Mouse (Mus musculus) hindbrain, embryonic 12.5 days (tissue): ENCODE data around the gene Pcyox1. TPM values are rescaled to one million over a fixed set of nuclear protein-coding genes. Genes with fewer than 3 reads are reported as not detected.
A peak's percentile ranks its signal among the peaks of the same experiment; 100 is the strongest.

Experiments used
- ATAC-seq: fragments of 200-750 bp; cut with Nextera tagmentation; 2 replicates; pipeline ENCODE4 v1.8.0; 2017; ENCODE audit warnings: moderate TSS enrichment; ENCODE audit not compliant: low FRiP score
- H3K27ac ChIP-seq: fragments of 300-500 bp; sonication (generic); 2 replicates; pipeline ENCODE4 v1.5.1; 2016; ENCODE audit warnings: mild to moderate bottlenecking
- H3K27me3 ChIP-seq: fragments of 300-500 bp; sonication (generic); 2 replicates; pipeline ENCODE4 v1.6.1; 2016; ENCODE audit warnings: mild to moderate bottlenecking
- H3K36me3 ChIP-seq: fragments of 300-500 bp; sonication (generic); 2 replicates; pipeline ENCODE4 v1.6.1; 2016; ENCODE audit warnings: mild to moderate bottlenecking
- H3K4me1 ChIP-seq: fragments of 300-500 bp; sonication (generic); 2 replicates; pipeline ENCODE4 v1.6.1; 2016
- H3K4me2 ChIP-seq: fragments of 300-500 bp; sonication (generic); replicated peaks from 2 replicates; pipeline ENCODE4 v1.6.1; 2016; ENCODE audit warnings: mild to moderate bottlenecking
- H3K4me3 ChIP-seq: fragments of 300-500 bp; sonication (generic); 2 replicates; pipeline ENCODE4 v1.5.1; 2016; ENCODE audit warnings: mild to moderate bottlenecking
- H3K9ac ChIP-seq: fragments of 300-500 bp; sonication (generic); 2 replicates; pipeline ENCODE4 v1.6.1; 2016; ENCODE audit warnings: mild to moderate bottlenecking, moderate library complexity
- H3K9me3 ChIP-seq: fragments of 300-500 bp; sonication (generic); replicated peaks from 2 replicates; pipeline ENCODE4 v1.6.1; 2016; ENCODE audit warnings: mild to moderate bottlenecking
- WGBS: fragments of 180-500 bp; shearing (Covaris S2); methylation state at CpG from one replicate; pipeline ENCODE4 v1.1.7; 2016; 5-methylcytosine and 5-hydroxymethylcytosine counted together
- polyA plus RNA-seq: library from polyadenylated mRNA; unstranded; fragments of >200 nt; fragmentation: Nextera tagmentation; extraction: Ambion mirVana; gene quantifications from 2 replicates; pipeline ENCODE4 v1.2.1, GENCODE M21; 2016

Gene Pcyox1
- polyA plus RNA-seq = 123 and 125 TPM in 2 replicates

- peaks cover 13% of the 10 kb centered on the region for H3K36me3 ChIP-seq
- ATAC-seq = peak; percentile 95
- peak within 1 kb of the TSS; percentile 89 for H3K27ac ChIP-seq
- H3K9me3 ChIP-seq = no peaks in the 10 kb centered on the region
- no peaks in the 10 kb centered on the region for H3K27me3 ChIP-seq
- under 1% methylated on average over 51 of the region's 51 CpGs for WGBS
- H3K4me1 ChIP-seq = peaks cover 20% of the 10 kb centered on the region
- H3K9ac ChIP-seq = peak within 1 kb of the TSS; percentile 93
- peak within 1 kb of the TSS; percentile 70 for H3K4me2 ChIP-seq
- peak within 1 kb of the TSS; percentile 87 for H3K4me3 ChIP-seq
Observed at GRCm38 (mm10) chr6:86396581-86397256, at the start of gene Pcyox1. TSS of gene Pcyox1 (minus strand) at chr6:86397154.

GRCm38 (mm10) chr6:86445551-86445950, 48.6 kb upstream of the Pcyox1 start:
- H3K9me3 ChIP-seq = no peaks in the 10 kb centered on the region
- H3K36me3 ChIP-seq = peaks cover 58% of the 10 kb centered on the region
- no peak for ATAC-seq
- H3K4me2 ChIP-seq = no peak overlapping the region
- no peak overlapping the region for H3K4me3 ChIP-seq
- no peak overlapping the region for H3K27ac ChIP-seq
- H3K4me1 ChIP-seq = no peaks in the 10 kb centered on the region
- H3K9ac ChIP-seq = no peak overlapping the region
- 92% methylated on average over 18 of the region's 18 CpGs for WGBS
- no peaks in the 10 kb centered on the region for H3K27me3 ChIP-seq

GRCm38 (mm10) chr6:86441571-86441970, 44.6 kb upstream of the Pcyox1 start:
- Histone ChIP-seq H3K9ac (no peak overlapping the region), H3K4me3 (no peak overlapping the region), H3K27me3 (no peaks in the 10 kb centered on the region), H3K27ac (no peak overlapping the region), H3K36me3 (peaks cover 30% of the 10 kb centered on the region), H3K4me1 (peaks cover 3% of the 10 kb centered on the region), H3K4me2 (no peak overlapping the region), H3K9me3 (no peaks in the 10 kb centered on the region)
- 97% methylated on average over 10 of the region's 10 CpGs for WGBS
- ATAC-seq = no peak

- Histone ChIP-seq H3K36me3 (peaks cover 35% of the 10 kb centered on the region), H3K4me1 (peaks cover 3% of the 10 kb centered on the region), H3K9ac (peak overlapping the region; percentile 80; the same call in 1 of the 2 replicates), H3K9me3 (no peaks in the 10 kb centered on the region), H3K4me2 (peak overlapping the region; percentile 61), H3K4me3 (peak overlapping the region; percentile 83), H3K27me3 (no peaks in the 10 kb centered on the region), H3K27ac (no peak overlapping the region)
- ATAC-seq = no peak
- 94% methylated on average over 1 of the region's 1 CpGs for WGBS
Observed at GRCm38 (mm10) chr6:86439531-86439930, 42.6 kb upstream of the Pcyox1 start.

- H3K9ac ChIP-seq = peak overlapping the region; percentile 80
- WGBS = 4% methylated on average over 13 of the region's 13 CpGs
- peaks cover 35% of the 10 kb centered on the region for H3K36me3 ChIP-seq
- peak overlapping the region; percentile 91 for H3K27ac ChIP-seq
- H3K4me3 ChIP-seq = peak overlapping the region; percentile 83
- no peaks in the 10 kb centered on the region for H3K27me3 ChIP-seq
- peaks cover 3% of the 10 kb centered on the region for H3K4me1 ChIP-seq
- ATAC-seq = no peak
- H3K4me2 ChIP-seq = peak overlapping the region; percentile 61
- no peaks in the 10 kb centered on the region for H3K9me3 ChIP-seq
Observed at GRCm38 (mm10) chr6:86439119-86439496, 42.2 kb upstream of the Pcyox1 start.

- peak within 1 kb of the TSS; percentile 91 for H3K27ac ChIP-seq
- under 1% methylated on average over 59 of the region's 59 CpGs for WGBS
Observed at GRCm38 (mm10) chr6:86438272-86439118, 41.5 kb upstream of the Pcyox1 start, which contains the start of gene C87436. TSS of gene C87436 (plus strand) at chr6:86438374.

GRCm38 (mm10) chr6:86437711-86438110, 40.8 kb upstream of the Pcyox1 start:
- no peaks in the 10 kb centered on the region for H3K27me3 ChIP-seq
- ATAC-seq = peak; percentile 45; the same call in 1 of the 2 replicates
- H3K27ac ChIP-seq = peak overlapping the region; percentile 91
- peak overlapping the region; percentile 83 for H3K4me3 ChIP-seq
- peaks cover 38% of the 10 kb centered on the region for H3K36me3 ChIP-seq
- WGBS = 2% methylated on average over 14 of the region's 14 CpGs
- H3K4me2 ChIP-seq = peak overlapping the region; percentile 61
- H3K9me3 ChIP-seq = no peaks in the 10 kb centered on the region
- H3K9ac ChIP-seq = peak overlapping the region; percentile 80
- H3K4me1 ChIP-seq = peaks cover 3% of the 10 kb centered on the region

More at GRCm38 (mm10) chr6:86438272-86439118, 41.5 kb upstream of the Pcyox1 start, which contains the start of gene C87436:
- Histone ChIP-seq H3K4me3 (peak within 1 kb of the TSS; percentile 83), H3K36me3 (peaks cover 32% of the 10 kb centered on the region), H3K27me3 (no peaks in the 10 kb centered on the region), H3K9me3 (no peaks in the 10 kb centered on the region), H3K4me1 (peaks cover 3% of the 10 kb centered on the region), H3K9ac (peak within 1 kb of the TSS; percentile 80), H3K4me2 (peak within 1 kb of the TSS; percentile 61)
- ATAC-seq = peak; percentile 94

GRCm38 (mm10) chr6:86433696-86434095, 36.7 kb upstream of the Pcyox1 start:
- Histone ChIP-seq H3K27ac (no peak overlapping the region), H3K4me1 (no peaks in the 10 kb centered on the region), H3K27me3 (no peaks in the 10 kb centered on the region), H3K9me3 (no peaks in the 10 kb centered on the region), H3K4me3 (no peak overlapping the region), H3K9ac (no peak overlapping the region), H3K36me3 (peaks cover 65% of the 10 kb centered on the region), H3K4me2 (no peak overlapping the region)
- 93% methylated on average over 1 of the region's 1 CpGs for WGBS
- no peak for ATAC-seq

GRCm38 (mm10) chr6:86431531-86431930, 34.6 kb upstream of the Pcyox1 start:
- Histone ChIP-seq H3K4me2 (no peak overlapping the region), H3K4me3 (no peak overlapping the region), H3K9me3 (no peaks in the 10 kb centered on the region), H3K9ac (no peak overlapping the region), H3K27ac (no peak overlapping the region), H3K27me3 (no peaks in the 10 kb centered on the region), H3K36me3 (peaks cover 84% of the 10 kb centered on the region), H3K4me1 (no peaks in the 10 kb centered on the region)
- WGBS = 96% methylated on average over 3 of the region's 3 CpGs
- no peak for ATAC-seq

- H3K27ac ChIP-seq = no peak within 1 kb of the TSS
- no peak for ATAC-seq
- no peak within 1 kb of the TSS for H3K9ac ChIP-seq
- H3K4me1 ChIP-seq = no peaks in the 10 kb centered on the region
- 98% methylated on average over 1 of the region's 1 CpGs for whole genome bisulfite sequencing
- H3K36me3 ChIP-seq = peaks cover 75% of the 10 kb centered on the region
- no peaks in the 10 kb centered on the region for H3K9me3 ChIP-seq
- no peak within 1 kb of the TSS for H3K4me3 ChIP-seq
- H3K4me2 ChIP-seq = no peak within 1 kb of the TSS
- H3K27me3 ChIP-seq = no peaks in the 10 kb centered on the region
Observed at GRCm38 (mm10) chr6:86426358-86426757, 29.4 kb upstream of the Pcyox1 start, which contains the start of gene Gm44790. TSS of gene Gm44790 (plus strand) at chr6:86426658.

- no peaks in the 10 kb centered on the region for H3K27me3 ChIP-seq
- H3K9ac ChIP-seq = no peak overlapping the region
- no peak overlapping the region for H3K4me3 ChIP-seq
- no peak for ATAC-seq
- WGBS = 74% methylated on average over 6 of the region's 6 CpGs
- no peak overlapping the region for H3K27ac ChIP-seq
- no peak overlapping the region for H3K4me2 ChIP-seq
- H3K36me3 ChIP-seq = peaks cover 79% of the 10 kb centered on the region
- H3K9me3 ChIP-seq = no peaks in the 10 kb centered on the region
- no peaks in the 10 kb centered on the region for H3K4me1 ChIP-seq
Observed at GRCm38 (mm10) chr6:86420491-86420890, 23.5 kb upstream of the Pcyox1 start.

- Histone ChIP-seq H3K27ac (no peak overlapping the region), H3K9ac (no peak overlapping the region), H3K4me3 (no peak overlapping the region), H3K4me2 (no peak overlapping the region), H3K36me3 (peaks cover 74% of the 10 kb centered on the region), H3K9me3 (no peaks in the 10 kb centered on the region), H3K4me1 (no peaks in the 10 kb centered on the region), H3K27me3 (no peaks in the 10 kb centered on the region)
- WGBS = 94% methylated on average over 3 of the region's 3 CpGs
- no peak for ATAC-seq
Observed at GRCm38 (mm10) chr6:86419239-86419638, 22.3 kb upstream of the Pcyox1 start.
